Mouse (Mus musculus) kidney, postnatal 0 days (tissue): ENCODE measurements around the gene Olfr1367. TPM values are rescaled to one million over a fixed set of nuclear protein-coding genes. Genes with fewer than 3 reads are reported as not detected.
A peak's percentile ranks its signal among the peaks of the same experiment; 100 is the strongest.

Source experiments
- ATAC-seq: fragments of 200-750 bp; cut with Nextera tagmentation; replicated peaks from 2 replicates; pipeline ENCODE4 v1.8.0; 2017; ENCODE audit warnings: low read depth, moderate number of reproducible peaks, moderate TSS enrichment, moderate library complexity; ENCODE audit not compliant: low FRiP score
- DNase-seq: peaks from one replicate; pipeline ENCODE4 v3.0.0-alpha.2; 2016; ENCODE audit warnings: low spot score
- H3K27ac ChIP-seq: fragments of 300-500 bp; sonication (generic); 2 replicates; pipeline ENCODE4 v1.5.1; 2014; ENCODE audit warnings: mild to moderate bottlenecking
- H3K27me3 ChIP-seq: fragments of 300-500 bp; sonication (generic); 2 replicates; pipeline ENCODE4 v1.6.1; 2014; ENCODE audit warnings: low read length, mixed read lengths; ENCODE audit not compliant: insufficient read depth
- H3K36me3 ChIP-seq: fragments of 300-500 bp; sonication (generic); 2 replicates; pipeline ENCODE4 v1.6.1; 2014; ENCODE audit warnings: low read length, mixed read lengths; ENCODE audit not compliant: insufficient read depth
- H3K4me1 ChIP-seq: fragments of 300-500 bp; sonication (generic); replicated peaks from 2 replicates; pipeline ENCODE4 v1.6.1; 2014; ENCODE audit warnings: antibody characterized with exemption, low read length, mixed read lengths; ENCODE audit not compliant: insufficient read depth
- H3K4me2 ChIP-seq: fragments of 300-500 bp; sonication (generic); 2 replicates; pipeline ENCODE4 v1.6.1; 2014; ENCODE audit warnings: mild to moderate bottlenecking, low read length, moderate library complexity, mixed read lengths
- H3K4me3 ChIP-seq: fragments of 300-500 bp; sonication (generic); replicated peaks from 2 replicates; pipeline ENCODE4 v1.5.1; 2014; ENCODE audit warnings: low read depth, low read length
- H3K9ac ChIP-seq: fragments of 300-500 bp; sonication (generic); 2 replicates; pipeline ENCODE4 v1.6.1; 2014; ENCODE audit warnings: low read depth, low read length
- H3K9me3 ChIP-seq: fragments of 300-500 bp; sonication (generic); replicated peaks from 2 replicates; pipeline ENCODE4 v1.6.1; 2016; ENCODE audit warnings: low read length, inconsistent platforms, mixed read lengths
- CTCF ChIP-seq: IDR thresholded peaks from 2 replicates; pipeline ENCODE4 v1.5.1; 2016; ENCODE audit warnings: antibody characterized with exemption, low read depth, mild to moderate bottlenecking, moderate library complexity
- WGBS: fragments of 180-500 bp; shearing (Covaris S2); extraction: QIAGEN DNeasy Blood & Tissue Kit; methylation state at CpG from one replicate; pipeline ENCODE4 v1.1.7; 2014; 5-methylcytosine and 5-hydroxymethylcytosine counted together
- polyA plus RNA-seq: library from polyadenylated mRNA; unstranded; fragments of >200 nt; fragmentation: Nextera tagmentation; extraction: Ambion mirVana; gene quantifications from 2 replicates; pipeline ENCODE4 v1.2.1, GENCODE M21; 2015

Olfr1367 gene
- polyA plus RNA-seq, 1 experiment from 2014 or later = not detected

DNA sequence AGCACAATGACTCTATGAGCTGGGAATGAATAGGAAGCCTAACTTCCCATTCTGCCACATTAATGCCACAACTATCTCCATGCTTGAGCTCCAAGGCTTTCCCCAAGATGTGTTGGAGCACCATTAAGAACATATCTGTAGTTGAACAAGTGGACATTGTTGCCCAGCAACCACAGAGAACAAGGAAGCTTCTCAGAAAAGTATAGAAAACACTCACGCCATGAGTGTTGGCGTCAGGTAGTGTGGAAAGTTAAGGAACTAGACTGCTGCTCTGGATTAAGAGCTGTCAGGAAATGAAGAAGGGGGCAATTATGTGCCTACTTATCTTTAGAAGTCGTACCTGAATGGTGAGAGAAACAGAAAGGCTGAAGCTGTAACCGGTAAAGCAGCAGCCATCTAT lies 32.8 kb upstream of the Olfr1367 start:
- H3K36me3 ChIP-seq = no peaks in the 10 kb centered on the region
- H3K4me3 ChIP-seq = no peak overlapping the region
- no peak for DNase-seq
- H3K9ac ChIP-seq = no peak overlapping the region
- H3K27ac ChIP-seq = no peak overlapping the region
- H3K4me1 ChIP-seq = no peaks in the 10 kb centered on the region
- WGBS = 85% methylated on average over 4 of the region's 4 CpGs
- no peaks in the 10 kb centered on the region for H3K27me3 ChIP-seq
- H3K9me3 ChIP-seq = no peaks in the 10 kb centered on the region
- no peak for ATAC-seq
- no peak overlapping the region for H3K4me2 ChIP-seq
- TF ChIP-seq CTCF = no peak

DNA sequence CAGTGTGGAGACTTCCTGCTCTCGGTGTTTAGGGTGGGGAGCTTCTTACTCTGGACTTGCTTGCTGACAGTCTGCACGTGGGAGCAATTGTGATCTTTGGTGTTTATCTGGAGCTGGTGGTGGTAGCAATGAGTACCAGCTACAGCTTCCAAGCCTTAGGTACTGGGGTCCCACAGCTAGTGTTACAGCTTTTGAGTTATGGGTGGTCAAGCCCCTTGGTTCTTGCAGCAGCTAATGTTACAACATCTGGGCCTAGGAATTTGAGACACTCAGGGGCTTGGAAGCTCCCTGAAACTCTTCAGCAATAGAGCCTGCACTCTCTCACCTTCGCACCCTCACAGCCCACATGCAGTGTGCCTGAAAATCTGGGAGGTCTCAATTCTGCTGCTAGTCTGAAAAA lies 26.4 kb upstream of the Olfr1367 start:
- H3K9me3 ChIP-seq = no peaks in the 10 kb centered on the region
- peak; percentile 53 for DNase-seq
- WGBS = 32% methylated on average over 3 of the region's 3 CpGs
- no peak overlapping the region for H3K4me3 ChIP-seq
- H3K36me3 ChIP-seq = no peaks in the 10 kb centered on the region
- H3K9ac ChIP-seq = no peak overlapping the region
- no peak for TF ChIP-seq CTCF
- no peak overlapping the region for H3K27ac ChIP-seq
- no peak overlapping the region for H3K4me2 ChIP-seq
- ATAC-seq = no peak; the same call in 1 of the 2 replicates
- H3K27me3 ChIP-seq = no peaks in the 10 kb centered on the region
- H3K4me1 ChIP-seq = 0 out of 2 replicates have a peak, but pooled peaks cover 4% of the 10 kb centered on the region

DNA sequence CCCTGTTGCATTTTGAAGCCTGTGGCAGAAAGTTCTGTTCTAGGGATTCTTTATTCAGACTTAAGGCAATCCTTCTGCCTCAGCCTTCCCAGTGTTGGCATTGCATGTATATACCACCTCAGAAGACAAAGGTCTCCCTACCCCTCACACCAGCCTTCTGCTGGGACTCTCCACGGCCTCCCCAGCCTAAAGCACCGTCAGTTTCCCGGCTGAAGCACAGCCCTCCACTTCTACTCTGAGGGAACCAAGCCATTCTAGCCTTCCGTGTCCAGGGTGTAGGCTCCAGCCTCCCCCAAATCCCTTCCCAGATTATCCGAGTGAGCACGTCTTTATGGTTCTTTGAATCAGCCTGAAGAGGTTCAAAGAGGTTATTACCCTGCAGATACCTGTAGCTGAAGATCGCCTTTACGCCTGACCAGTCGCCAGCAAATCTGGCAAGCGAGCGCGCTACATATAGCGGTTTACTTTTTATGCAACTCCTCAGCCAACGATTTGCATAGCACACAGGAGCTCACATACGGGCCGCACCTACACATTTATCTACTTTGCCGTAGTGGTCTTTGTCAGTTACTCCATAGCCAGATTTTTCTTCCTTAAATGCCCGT lies 24.7 kb upstream of the Olfr1367 start:
- H3K9me3 ChIP-seq = no peaks in the 10 kb centered on the region
- no peak overlapping the region for H3K9ac ChIP-seq
- WGBS = 11% methylated on average over 18 of the region's 18 CpGs
- H3K27ac ChIP-seq = no peak overlapping the region
- no peaks in the 10 kb centered on the region for H3K36me3 ChIP-seq
- DNase-seq = no peak
- peak overlapping the region; percentile 13; the same call in 1 of the 2 replicates for H3K4me3 ChIP-seq
- no peak for TF ChIP-seq CTCF
- peak overlapping the region; percentile 49 for H3K4me2 ChIP-seq
- 0 out of 2 replicates have a peak, but pooled peaks cover 4% of the 10 kb centered on the region for H3K4me1 ChIP-seq
- no peak for ATAC-seq
- no peaks in the 10 kb centered on the region for H3K27me3 ChIP-seq

DNA sequence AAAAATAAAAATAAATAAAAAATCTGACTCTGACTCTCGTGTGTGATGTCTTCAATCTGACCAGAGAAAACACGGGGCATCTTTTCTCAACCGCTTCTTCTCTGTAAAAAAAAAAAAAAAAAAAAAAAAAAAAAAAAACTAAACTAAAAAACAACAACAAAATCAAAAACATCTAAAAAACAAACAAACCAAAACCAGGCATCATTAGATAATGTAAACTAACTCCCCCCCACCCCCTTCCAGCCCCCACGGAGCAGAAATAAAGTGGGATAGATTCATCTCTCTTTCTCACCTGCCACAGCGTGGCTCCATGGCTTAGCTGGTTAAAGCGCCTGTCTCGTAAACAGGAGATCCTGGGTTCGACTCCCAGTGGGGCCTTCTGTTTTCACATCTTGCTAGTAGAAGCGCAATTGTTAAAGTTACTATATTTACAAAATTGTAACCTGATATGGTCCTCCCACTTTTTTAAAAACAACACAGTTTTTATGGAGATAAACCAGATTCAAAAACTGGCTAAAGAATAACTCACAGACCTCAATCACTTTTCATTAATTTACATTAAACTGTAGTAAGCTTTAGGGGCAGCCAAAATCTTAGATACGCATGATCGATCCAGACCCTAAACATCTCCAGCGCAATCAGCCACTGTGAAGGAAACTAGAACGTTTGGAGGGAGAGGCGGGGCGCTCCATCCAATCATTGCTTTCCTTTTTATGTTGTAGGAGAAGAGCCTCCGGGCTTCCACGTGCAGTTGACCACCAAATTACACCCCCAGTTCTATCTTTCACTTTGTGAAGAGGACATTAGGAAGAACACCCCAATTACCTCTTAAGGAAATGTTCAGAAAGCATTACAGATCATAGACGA lies 24.0 kb upstream of the Olfr1367 start:
- WGBS = 17% methylated on average over 18 of the region's 18 CpGs
- peak; percentile 24 for DNase-seq
- Histone ChIP-seq H3K9me3 (no peaks in the 10 kb centered on the region), H3K4me2 (peak overlapping the region; percentile 49), H3K36me3 (no peaks in the 10 kb centered on the region), H3K4me3 (peak overlapping the region; percentile 13; the same call in 1 of the 2 replicates), H3K27ac (no peak overlapping the region), H3K9ac (no peak overlapping the region), H3K4me1 (0 out of 2 replicates have a peak, but pooled peaks cover 4% of the 10 kb centered on the region), H3K27me3 (no peaks in the 10 kb centered on the region)
- ATAC-seq = no peak
- no peak for TF ChIP-seq CTCF

DNA sequence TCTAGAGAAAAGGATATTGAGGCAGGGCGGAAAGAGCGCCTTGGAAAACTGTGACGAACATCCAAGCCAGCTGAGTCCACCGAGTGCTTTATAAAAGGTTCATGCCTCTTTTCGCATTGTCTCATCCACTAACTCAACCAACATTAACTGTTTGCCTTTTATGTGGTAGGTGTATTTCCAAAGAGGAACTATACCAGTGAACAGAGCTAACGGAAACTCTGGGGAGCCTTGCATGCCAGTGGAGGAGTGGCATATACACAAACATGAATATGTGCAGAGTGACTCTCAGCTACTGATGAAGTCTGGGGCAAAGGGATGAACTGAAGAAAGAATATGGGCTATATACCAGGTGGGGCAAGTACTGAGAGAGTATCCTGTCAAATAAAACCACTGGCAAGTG lies 23.3 kb upstream of the Olfr1367 start:
- Histone ChIP-seq H3K4me2 (0 out of 2 replicates have a peak overlapping the region, but pooled peaks have one; percentile 23), H3K9me3 (no peaks in the 10 kb centered on the region), H3K4me1 (0 out of 2 replicates have a peak, but pooled peaks cover 4% of the 10 kb centered on the region), H3K27me3 (no peaks in the 10 kb centered on the region), H3K4me3 (no peak overlapping the region), H3K27ac (no peak overlapping the region), H3K9ac (no peak overlapping the region), H3K36me3 (no peaks in the 10 kb centered on the region)
- ATAC-seq (no peak), DNase-seq (no peak)
- TF ChIP-seq CTCF = no peak
- WGBS = 67% methylated on average over 6 of the region's 6 CpGs

DNA sequence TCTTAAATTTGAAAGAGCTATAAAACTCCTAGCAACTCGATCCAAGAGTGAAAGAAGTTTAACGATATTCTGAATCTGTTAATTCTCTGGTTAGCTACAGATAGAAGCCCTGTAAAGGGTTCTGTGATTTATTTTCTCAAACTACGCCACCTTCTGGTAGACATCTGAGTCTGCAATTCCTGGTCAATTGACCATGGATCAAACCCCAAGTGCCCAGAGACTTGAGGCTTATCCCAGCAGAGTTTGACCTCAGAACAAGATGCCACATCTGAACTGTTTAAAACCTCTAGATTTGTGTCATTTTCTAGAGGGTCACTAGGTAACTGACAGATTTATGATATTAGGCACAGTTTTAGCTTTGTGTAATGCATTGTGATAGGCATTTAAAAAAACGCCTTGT lies 20.5 kb upstream of the Olfr1367 start:
- Histone ChIP-seq H3K9ac (no peak overlapping the region), H3K9me3 (no peaks in the 10 kb centered on the region), H3K4me3 (peak overlapping the region; percentile 35; the same call in 1 of the 2 replicates), H3K4me2 (peak overlapping the region; percentile 66), H3K4me1 (0 out of 2 replicates have a peak, but pooled peaks cover 4% of the 10 kb centered on the region), H3K27ac (no peak overlapping the region), H3K36me3 (no peaks in the 10 kb centered on the region), H3K27me3 (no peaks in the 10 kb centered on the region)
- ATAC-seq (peak; percentile 59; the same call in 1 of the 2 replicates), DNase-seq (peak; percentile 74)
- TF ChIP-seq CTCF = peak; percentile 68
- WGBS = under 1% methylated on average over 4 of the region's 4 CpGs
